In the genomic region with DNA sequence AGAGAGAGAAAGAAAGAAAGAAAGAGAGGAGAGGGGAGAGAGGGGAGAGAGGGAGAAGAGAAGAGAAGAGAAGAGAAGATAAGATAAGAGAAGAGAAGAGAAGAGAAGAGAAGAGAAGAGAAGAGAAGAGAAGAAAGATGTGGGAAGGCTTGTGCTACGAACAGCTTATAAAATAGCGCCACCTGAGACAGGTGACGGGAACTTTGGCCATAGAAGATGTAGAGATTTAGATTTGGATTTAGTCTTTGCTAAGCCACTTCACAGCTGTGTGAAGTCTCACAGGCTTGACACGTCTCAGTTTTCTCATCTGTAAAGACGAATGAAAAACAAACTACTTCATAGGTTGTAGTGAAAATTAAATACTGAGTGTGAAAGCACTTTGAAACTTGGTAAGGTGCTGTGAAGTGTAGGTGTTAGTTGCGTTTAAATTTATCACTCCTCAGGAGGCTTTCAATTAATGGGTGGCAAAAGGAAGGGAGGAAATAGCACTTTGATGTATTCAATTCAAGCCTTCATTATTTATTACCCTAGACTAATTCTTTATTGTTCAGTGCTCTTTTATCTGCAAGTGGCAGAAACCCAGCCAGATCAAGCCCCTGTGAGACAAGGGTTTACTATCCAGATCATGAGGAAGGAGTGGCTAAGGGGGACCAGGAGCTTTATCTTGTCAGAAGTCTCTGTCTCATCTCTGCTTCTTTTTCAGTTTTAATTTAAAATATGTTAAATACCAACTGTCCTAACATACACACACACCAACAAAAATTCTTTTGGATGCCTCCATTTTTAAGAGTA, we compare ENCODE assay signal across 8 mouse cellular contexts. TPM values are rescaled to one million over a fixed set of nuclear protein-coding genes. Genes with fewer than 3 reads are reported as not detected.
DNase-seq lines count a peak whose midpoint lies in the region; ATAC-seq and TF ChIP-seq lines count a peak whose summit lies in the region.

No protein-coding gene starts in this region.

- H3K27me3 ChIP-seq in kidney, postnatal 0 days (ENCODE audit: insufficient read depth, low read length) = no peaks in the 10 kb centered on the region
- H3K27me3 ChIP-seq in embryonic facial prominence, embryonic 13.5 days = no peaks in the 10 kb centered on the region
- H3K27me3 ChIP-seq in intestine, postnatal 0 days (replicated peaks; ENCODE audit: control insufficient read depth, insufficient read depth, low read length) = no peaks in the 10 kb centered on the region
- no peaks in the 10 kb centered on the region for H3K27me3 ChIP-seq in neural tube, embryonic 13.5 days

- no peak for ATAC-seq in kidney, postnatal 0 days (replicated peaks; ENCODE audit: low FRiP score, low read depth)
- no peak for ATAC-seq in embryonic facial prominence, embryonic 13.5 days (ENCODE audit: insufficient number of reproducible peaks, insufficient read depth, low FRiP score, low TSS enrichment, low read depth)
- ATAC-seq in intestine, postnatal 0 days = no peak
- no peak for ATAC-seq in neural tube, embryonic 13.5 days (ENCODE audit: low read depth)

- H3K36me3 ChIP-seq in kidney, postnatal 0 days (ENCODE audit: insufficient read depth, low read length) = no peaks in the 10 kb centered on the region
- no peaks in the 10 kb centered on the region for H3K36me3 ChIP-seq in embryonic facial prominence, embryonic 13.5 days
- H3K36me3 ChIP-seq in intestine, postnatal 0 days (ENCODE audit: control insufficient read depth, insufficient read depth) = no peaks in the 10 kb centered on the region
- H3K36me3 ChIP-seq in neural tube, embryonic 13.5 days = 0 out of 2 replicates have a peak, but pooled peaks cover 3% of the 10 kb centered on the region

- no peaks in the 10 kb centered on the region; the same call in none of the 2 replicates for H3K4me1 ChIP-seq in kidney, postnatal 0 days (replicated peaks; ENCODE audit: insufficient read depth, low read length)
- H3K4me1 ChIP-seq in embryonic facial prominence, embryonic 13.5 days = peaks cover 23% of the 10 kb centered on the region
- H3K4me1 ChIP-seq in intestine, postnatal 0 days (replicated peaks; ENCODE audit: control insufficient read depth, insufficient read depth, low read length) = peaks cover 9% of the 10 kb centered on the region; the same call in 1 of the 2 replicates
- peaks cover 37% of the 10 kb centered on the region for H3K4me1 ChIP-seq in neural tube, embryonic 13.5 days (replicated peaks)

- DNase-seq in kidney, postnatal 0 days (ENCODE audit: low spot score) = no peak
- DNase-seq in kidney, postnatal 10 days = no peak
- DNase-seq in cerebellum, postnatal 4 days (ENCODE audit: low spot score in 2 of 2) = no peak
- DNase-seq in layer of hippocampus, adult 9-10 months (ENCODE audit: low spot score) = no peak
- no peak for DNase-seq in cerebellum, adult 8-10 months

- H3K4me2 ChIP-seq in kidney, postnatal 0 days (ENCODE audit: low read length) = peak overlapping the region; percentile 84; the same call in 1 of the 2 replicates
- peak overlapping the region; percentile 91 for H3K4me2 ChIP-seq in embryonic facial prominence, embryonic 13.5 days
- peak overlapping the region; percentile 72 for H3K4me2 ChIP-seq in intestine, postnatal 0 days (replicated peaks; ENCODE audit: low read depth)
- H3K4me2 ChIP-seq in neural tube, embryonic 13.5 days = peak overlapping the region; percentile 87

- H3K27ac ChIP-seq in kidney, postnatal 0 days = no peak overlapping the region
- H3K27ac ChIP-seq in embryonic facial prominence, embryonic 13.5 days = no peak overlapping the region
- H3K27ac ChIP-seq in intestine, postnatal 0 days (ENCODE audit: low read depth, low read length) = no peak overlapping the region
- no peak overlapping the region for H3K27ac ChIP-seq in neural tube, embryonic 13.5 days (replicated peaks)

- peak; percentile 37; the same call in 1 of the 2 replicates for TF ChIP-seq CTCF in kidney, postnatal 0 days (IDR thresholded peaks at IDR 0.05; ENCODE audit: low read depth)
- peak; percentile 52 for TF ChIP-seq CTCF in intestine, postnatal 0 days (IDR thresholded peaks at IDR 0.05; ENCODE audit: low read depth)

- no peak overlapping the region for H3K9ac ChIP-seq in kidney, postnatal 0 days (ENCODE audit: low read depth, low read length)
- no peak overlapping the region for H3K9ac ChIP-seq in embryonic facial prominence, embryonic 13.5 days
- H3K9ac ChIP-seq in intestine, postnatal 0 days (ENCODE audit: low read depth, low read length) = no peak overlapping the region
- H3K9ac ChIP-seq in neural tube, embryonic 13.5 days = peak overlapping the region; percentile 71; the same call in 1 of the 2 replicates

- H3K4me3 ChIP-seq in kidney, postnatal 0 days (replicated peaks; ENCODE audit: low read depth, low read length) = 0 out of 2 replicates have a peak overlapping the region, but pooled peaks have one; percentile 93
- H3K4me3 ChIP-seq in embryonic facial prominence, embryonic 13.5 days = 0 out of 2 replicates have a peak overlapping the region, but pooled peaks have one; percentile 13
- no peak overlapping the region; the same call in 1 of the 2 replicates for H3K4me3 ChIP-seq in intestine, postnatal 0 days (ENCODE audit: low read depth, low read length)
- peak overlapping the region; percentile 93 for H3K4me3 ChIP-seq in neural tube, embryonic 13.5 days

- 7% methylated on average over 6 of the region's 6 CpGs for WGBS in kidney, postnatal 0 days
- 13% methylated on average over 6 of the region's 6 CpGs for WGBS in embryonic facial prominence, embryonic 13.5 days
- WGBS in intestine, postnatal 0 days = 14% methylated on average over 6 of the region's 6 CpGs
- WGBS in neural tube, embryonic 13.5 days = 1% methylated on average over 6 of the region's 6 CpGs

- no peaks in the 10 kb centered on the region for H3K9me3 ChIP-seq in kidney, postnatal 0 days (replicated peaks; ENCODE audit: low read length)
- H3K9me3 ChIP-seq in embryonic facial prominence, embryonic 13.5 days = no peaks in the 10 kb centered on the region
- H3K9me3 ChIP-seq in intestine, postnatal 0 days (ENCODE audit: control insufficient read depth) = no peaks in the 10 kb centered on the region
- no peaks in the 10 kb centered on the region for H3K9me3 ChIP-seq in neural tube, embryonic 13.5 days

RNA-seq across cellular contexts. Expression of a gene that starts 1.2 kb away (rescaled TPM):
- 9.3 and 10.9 TPM in 2 replicates for polyA plus RNA-seq in kidney, postnatal 0 days (2015; fragmentation: Nextera tagmentation; extraction: Ambion mirVana)
- 20.6 and 26.0 TPM in 2 replicates for polyA plus RNA-seq in embryonic facial prominence, embryonic 13.5 days (2015; fragmentation: Nextera tagmentation; extraction: Ambion mirVana)
- 16.2 and 18.9 TPM in 2 replicates for polyA plus RNA-seq in intestine, postnatal 0 days (2015; fragmentation: Nextera tagmentation; extraction: Ambion mirVana)
- 30.5 and 36.5 TPM in 2 replicates for polyA plus RNA-seq in neural tube, embryonic 13.5 days (2015; fragmentation: Nextera tagmentation; extraction: Ambion mirVana)

RNA-seq across cellular contexts. Expression of a gene that starts 25.2 kb away (rescaled TPM):
- polyA plus RNA-seq in kidney, postnatal 0 days (2015; fragmentation: Nextera tagmentation; extraction: Ambion mirVana) = 811 and 895 TPM in 2 replicates
- 725 and 760 TPM in 2 replicates for polyA plus RNA-seq in embryonic facial prominence, embryonic 13.5 days (2015; fragmentation: Nextera tagmentation; extraction: Ambion mirVana)
- polyA plus RNA-seq in intestine, postnatal 0 days (2015; fragmentation: Nextera tagmentation; extraction: Ambion mirVana) = 712 and 778 TPM in 2 replicates
- polyA plus RNA-seq in neural tube, embryonic 13.5 days (2015; fragmentation: Nextera tagmentation; extraction: Ambion mirVana) = 341 and 348 TPM in 2 replicates

RNA-seq across cellular contexts. Expression of a gene that starts 54.6 kb away (rescaled TPM):
- polyA plus RNA-seq in kidney, postnatal 0 days (2015; fragmentation: Nextera tagmentation; extraction: Ambion mirVana) = 29.2 and 33.6 TPM in 2 replicates
- 9.1 and 9.3 TPM in 2 replicates for polyA plus RNA-seq in embryonic facial prominence, embryonic 13.5 days (2015; fragmentation: Nextera tagmentation; extraction: Ambion mirVana)
- polyA plus RNA-seq in intestine, postnatal 0 days (2015; fragmentation: Nextera tagmentation; extraction: Ambion mirVana) = 14.9 and 17.2 TPM in 2 replicates
- 11.4 and 13.3 TPM in 2 replicates for polyA plus RNA-seq in neural tube, embryonic 13.5 days (2015; fragmentation: Nextera tagmentation; extraction: Ambion mirVana)
